Mouse (Mus musculus): ENCODE data around the gene Gm4871. TPM values are rescaled to one million over a fixed set of nuclear protein-coding genes. Genes with fewer than 3 reads are reported as not detected.
"Not testable (repeated sequence)": the region's sequence is repeated elsewhere in the genome, so short reads cannot be mapped to it uniquely, and the experiment has no call there.

The Gm4871 gene
- polyA plus RNA-seq, 1 experiment from 2014 or later: not detected

- Histone ChIP-seq H3K4me1 (replicated peaks) (no peaks in the 10 kb centered on the region), H3K4me3 (no peak overlapping the region), H3K9ac (no peak overlapping the region), H3K36me3 (no peaks in the 10 kb centered on the region), H3K27ac (replicated peaks) (no peak overlapping the region), H3K9me3 (no peaks in the 10 kb centered on the region), H3K27me3 (no peaks in the 10 kb centered on the region), H3K4me2 (no peak overlapping the region)
- ATAC-seq (ENCODE audit: low read depth): no peak
- WGBS: 43% methylated on average over 4 of the region's 4 CpGs
These were observed 9.1 kb upstream of the Gm4871 start for GRCm38 (mm10) chr5:145041628-145042027.

GRCm38 (mm10) chr5:145030476-145030875 is 2.1 kb downstream of the Gm4871 start:
- H3K9ac ChIP-seq; H3K27ac ChIP-seq (replicated peaks); H3K9me3 ChIP-seq; H3K4me1 ChIP-seq (replicated peaks); H3K4me3 ChIP-seq; H3K27me3 ChIP-seq; H3K4me2 ChIP-seq; ATAC-seq (ENCODE audit: low read depth); H3K36me3 ChIP-seq: not testable (repeated sequence)
- 92% methylated on average over 1 of the region's 1 CpGs for WGBS

- not testable (repeated sequence) for ATAC-seq (ENCODE audit: low read depth); H3K4me3 ChIP-seq; H3K27me3 ChIP-seq; H3K27ac ChIP-seq (replicated peaks); H3K4me2 ChIP-seq; H3K9me3 ChIP-seq; H3K36me3 ChIP-seq; H3K9ac ChIP-seq; H3K4me1 ChIP-seq (replicated peaks)
- WGBS: 90% methylated on average over 1 of the region's 1 CpGs
These were observed 11.8 kb downstream of the Gm4871 start for GRCm38 (mm10) chr5:145020712-145021111.

GRCm38 (mm10) chr5:145020254-145020653 is 12.3 kb downstream of the Gm4871 start:
- not testable (repeated sequence) for H3K9ac ChIP-seq; H3K4me2 ChIP-seq; H3K27ac ChIP-seq (replicated peaks); H3K27me3 ChIP-seq; H3K9me3 ChIP-seq; ATAC-seq (ENCODE audit: low read depth); H3K4me3 ChIP-seq; H3K4me1 ChIP-seq (replicated peaks); H3K36me3 ChIP-seq
- WGBS: 50% methylated on average over 1 of the region's 1 CpGs

- not testable (repeated sequence) for H3K27me3 ChIP-seq; ATAC-seq (ENCODE audit: low read depth); H3K4me2 ChIP-seq; H3K9me3 ChIP-seq; H3K9ac ChIP-seq; H3K4me1 ChIP-seq (replicated peaks); H3K4me3 ChIP-seq; H3K27ac ChIP-seq (replicated peaks); H3K36me3 ChIP-seq
- 34% methylated on average over 2 of the region's 2 CpGs for WGBS
These were observed 15.8 kb downstream of the Gm4871 start for GRCm38 (mm10) chr5:145016761-145017160.

GRCm38 (mm10) chr5:145014278-145014677 is 18.3 kb downstream of the Gm4871 start:
- WGBS: 67% methylated on average over 1 of the region's 1 CpGs
- no peak for ATAC-seq (ENCODE audit: low read depth)
- Histone ChIP-seq H3K27ac (replicated peaks) (no peak overlapping the region), H3K4me2 (no peak overlapping the region), H3K4me1 (replicated peaks) (no peaks in the 10 kb centered on the region), H3K4me3 (no peak overlapping the region), H3K9ac (no peak overlapping the region), H3K27me3 (no peaks in the 10 kb centered on the region), H3K9me3 (no peaks in the 10 kb centered on the region), H3K36me3 (no peaks in the 10 kb centered on the region)

- no peak overlapping the region for H3K27ac ChIP-seq (replicated peaks)
- ATAC-seq (ENCODE audit: low read depth): no peak
These were observed 23.5 kb downstream of the Gm4871 start for GRCm38 (mm10) chr5:145008878-145009659.

GRCm38 (mm10) chr5:145005596-145005995 is 27.0 kb downstream of the Gm4871 start:
- Histone ChIP-seq H3K4me1 (replicated peaks) (no peaks in the 10 kb centered on the region), H3K9me3 (no peaks in the 10 kb centered on the region), H3K27ac (replicated peaks) (no peak overlapping the region), H3K9ac (no peak overlapping the region), H3K4me2 (no peak overlapping the region), H3K27me3 (no peaks in the 10 kb centered on the region), H3K36me3 (no peaks in the 10 kb centered on the region), H3K4me3 (no peak overlapping the region)
- WGBS: 85% methylated on average over 6 of the region's 6 CpGs
- ATAC-seq (ENCODE audit: low read depth): no peak

More at GRCm38 (mm10) chr5:145008878-145009659, 23.5 kb downstream of the Gm4871 start:
- no peak overlapping the region for H3K4me2 ChIP-seq
- no peaks in the 10 kb centered on the region for H3K4me1 ChIP-seq (replicated peaks)
- H3K9ac ChIP-seq: no peak overlapping the region
- 92% methylated on average over 15 of the region's 15 CpGs for WGBS
- no peaks in the 10 kb centered on the region for H3K27me3 ChIP-seq
- no peak overlapping the region for H3K4me3 ChIP-seq
- H3K36me3 ChIP-seq: no peaks in the 10 kb centered on the region
- H3K9me3 ChIP-seq: no peaks in the 10 kb centered on the region

GRCm38 (mm10) chr5:145004495-145004894 is 28.1 kb downstream of the Gm4871 start:
- no peak overlapping the region for H3K27ac ChIP-seq (replicated peaks)
- H3K4me2 ChIP-seq: no peak overlapping the region
- no peaks in the 10 kb centered on the region for H3K27me3 ChIP-seq
- no peak overlapping the region for H3K9ac ChIP-seq
- no peak for ATAC-seq (ENCODE audit: low read depth)
- H3K9me3 ChIP-seq: no peaks in the 10 kb centered on the region
- no peak overlapping the region for H3K4me3 ChIP-seq
- no peaks in the 10 kb centered on the region for H3K4me1 ChIP-seq (replicated peaks)
- 92% methylated on average over 9 of the region's 9 CpGs for WGBS
- no peaks in the 10 kb centered on the region for H3K36me3 ChIP-seq

- H3K27me3 ChIP-seq: no peaks in the 10 kb centered on the region
- H3K9ac ChIP-seq: no peak overlapping the region
- H3K27ac ChIP-seq (replicated peaks): no peak overlapping the region
- ATAC-seq (ENCODE audit: low read depth): no peak
- H3K9me3 ChIP-seq: no peaks in the 10 kb centered on the region
- H3K4me3 ChIP-seq: no peak overlapping the region
- no peaks in the 10 kb centered on the region for H3K36me3 ChIP-seq
- H3K4me1 ChIP-seq (replicated peaks): no peaks in the 10 kb centered on the region
- H3K4me2 ChIP-seq: no peak overlapping the region
- 76% methylated on average over 3 of the region's 3 CpGs for WGBS
These were observed 29.2 kb downstream of the Gm4871 start for GRCm38 (mm10) chr5:145003362-145003761.

GRCm38 (mm10) chr5:144998491-144998890 is 34.1 kb downstream of the Gm4871 start:
- no peak overlapping the region for H3K27ac ChIP-seq (replicated peaks)
- H3K4me3 ChIP-seq: no peak overlapping the region
- no peak for ATAC-seq (ENCODE audit: low read depth)
- H3K9ac ChIP-seq: no peak overlapping the region
- no peaks in the 10 kb centered on the region for H3K27me3 ChIP-seq
- H3K4me2 ChIP-seq: no peak overlapping the region
- no peaks in the 10 kb centered on the region for H3K9me3 ChIP-seq
- H3K4me1 ChIP-seq (replicated peaks): no peaks in the 10 kb centered on the region
- no peaks in the 10 kb centered on the region for H3K36me3 ChIP-seq
- WGBS: 36% methylated on average over 2 of the region's 2 CpGs

- H3K27ac ChIP-seq (replicated peaks): no peak overlapping the region
- no peak overlapping the region for H3K4me2 ChIP-seq
- H3K4me3 ChIP-seq: no peak overlapping the region
- WGBS: 79% methylated on average over 5 of the region's 5 CpGs
- ATAC-seq (ENCODE audit: low read depth): no peak
- no peaks in the 10 kb centered on the region for H3K9me3 ChIP-seq
- H3K9ac ChIP-seq: no peak overlapping the region
- no peaks in the 10 kb centered on the region for H3K27me3 ChIP-seq
- H3K36me3 ChIP-seq: no peaks in the 10 kb centered on the region
- no peaks in the 10 kb centered on the region for H3K4me1 ChIP-seq (replicated peaks)
These were observed 42.1 kb downstream of the Gm4871 start for GRCm38 (mm10) chr5:144990481-144990880.

- WGBS: 54% methylated on average over 2 of the region's 2 CpGs
- no peak overlapping the region for H3K9ac ChIP-seq
These were observed 42.5 kb downstream of the Gm4871 start for GRCm38 (mm10) chr5:144990051-144990450.

More at GRCm38 (mm10) chr5:144990051-144990450, 42.5 kb downstream of the Gm4871 start:
- no peaks in the 10 kb centered on the region for H3K27me3 ChIP-seq
- no peak for ATAC-seq (ENCODE audit: low read depth)
- H3K4me2 ChIP-seq: no peak overlapping the region
- H3K4me1 ChIP-seq (replicated peaks): no peaks in the 10 kb centered on the region
- no peak overlapping the region for H3K4me3 ChIP-seq
- no peak overlapping the region for H3K27ac ChIP-seq (replicated peaks)
- H3K9me3 ChIP-seq: no peaks in the 10 kb centered on the region
- H3K36me3 ChIP-seq: no peaks in the 10 kb centered on the region

Data from neural tube, embryonic 13.5 days (tissue).